Mouse (Mus musculus): ENCODE results near the gene Ccnk.

Gene Ccnk

DNA sequence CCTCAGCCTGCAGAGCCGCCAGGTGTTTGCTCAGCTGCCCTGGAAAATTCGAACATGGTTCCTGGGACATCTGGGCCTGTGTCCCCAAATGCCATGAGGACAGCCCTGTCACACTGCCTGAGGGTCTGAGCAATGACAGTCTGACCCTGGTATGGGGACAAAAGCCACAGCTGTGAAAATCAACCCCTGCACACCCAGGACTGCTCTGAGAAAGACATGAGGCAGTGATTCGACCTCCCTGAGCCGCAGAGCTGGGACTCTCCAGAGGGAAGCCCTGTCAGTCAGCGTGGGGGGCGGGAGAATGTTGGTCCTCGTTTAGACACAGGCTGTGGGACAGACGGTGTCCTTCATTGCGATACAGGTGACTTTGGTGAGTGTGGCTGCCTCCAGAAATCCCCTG lies 66.2 kb downstream of the Ccnk start:
- DNase-seq (ENCODE audit: low spot score in 2 of 2): no peak

DNA sequence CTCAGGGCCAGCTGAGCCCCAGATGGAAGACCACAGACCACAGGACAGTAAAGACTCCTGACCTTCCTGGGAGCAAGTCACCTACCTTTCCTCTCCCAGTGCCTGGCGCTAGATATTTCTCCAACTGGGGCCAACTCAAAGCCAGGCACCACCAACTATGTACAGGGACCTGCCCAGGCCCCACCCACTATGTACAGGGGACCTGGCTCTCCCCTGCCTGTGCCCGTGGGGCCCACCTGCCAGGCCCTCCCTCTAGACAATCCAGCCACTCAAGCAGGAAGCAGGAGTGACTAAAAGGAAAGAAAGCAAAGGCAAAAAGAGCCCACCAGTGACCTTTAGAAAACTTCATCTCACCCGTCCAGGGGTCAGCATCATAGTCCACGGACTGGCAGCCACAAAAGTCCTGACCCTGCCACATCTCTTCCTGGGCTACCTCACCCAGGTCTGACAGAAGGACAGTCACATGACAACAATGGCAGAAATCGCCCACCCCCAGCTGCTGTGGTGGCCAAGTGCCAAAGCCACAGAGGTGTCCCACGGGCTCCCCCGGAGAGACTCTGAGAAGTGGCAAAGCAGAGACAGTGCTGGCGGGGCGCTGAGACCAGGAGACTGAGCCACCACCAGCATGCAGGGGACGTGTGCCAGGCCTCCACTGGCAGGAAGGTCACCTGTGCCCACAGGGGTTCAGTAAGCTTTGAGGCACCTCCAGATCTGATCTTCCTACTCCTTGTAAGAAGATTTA lies 67.6 kb downstream of the Ccnk start:
- no peak for DNase-seq (ENCODE audit: low spot score in 2 of 2)

DNA sequence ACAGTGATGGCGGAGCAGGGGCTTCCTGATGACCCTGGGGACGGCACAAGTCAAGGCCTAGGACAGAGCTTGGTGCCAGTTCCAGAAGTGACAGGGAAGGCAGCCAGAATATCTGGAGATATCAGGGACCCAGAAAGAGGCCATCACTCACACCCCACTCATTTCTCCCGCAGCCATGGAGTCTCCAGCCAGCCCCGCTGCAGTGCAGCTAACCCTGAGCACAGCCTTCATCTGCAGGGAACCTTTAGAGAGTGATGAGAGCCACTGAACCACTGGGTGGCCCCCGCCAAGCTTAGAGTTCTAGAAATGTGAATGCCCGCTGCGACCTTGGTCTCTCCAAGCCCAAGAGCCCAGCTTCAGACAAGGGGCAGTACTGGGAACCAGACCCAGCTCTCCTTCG lies 69.6 kb downstream of the Ccnk start:
- DNase-seq (ENCODE audit: low spot score in 2 of 2): no peak

DNA sequence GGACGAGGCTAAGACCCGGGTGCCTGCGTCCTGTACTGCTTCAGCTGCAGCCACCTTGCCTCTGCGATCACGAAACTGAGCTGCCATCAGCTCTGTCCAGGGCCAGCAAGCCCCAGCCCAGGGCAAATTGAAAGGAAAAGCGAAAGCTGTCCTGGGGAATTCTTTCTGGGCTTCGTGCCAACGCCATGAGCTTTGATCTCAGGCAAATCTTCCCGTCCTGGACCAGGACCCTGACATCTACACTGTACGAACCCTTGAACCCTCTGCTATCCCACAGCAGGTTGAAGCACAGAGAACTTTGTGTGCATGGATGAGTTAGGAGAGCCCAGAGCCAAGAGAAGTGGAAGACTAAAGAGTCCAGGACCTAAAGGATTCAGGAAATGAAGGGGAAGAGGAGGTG lies 70.1 kb downstream of the Ccnk start:
- DNase-seq (ENCODE audit: low spot score in 2 of 2): no peak

DNA sequence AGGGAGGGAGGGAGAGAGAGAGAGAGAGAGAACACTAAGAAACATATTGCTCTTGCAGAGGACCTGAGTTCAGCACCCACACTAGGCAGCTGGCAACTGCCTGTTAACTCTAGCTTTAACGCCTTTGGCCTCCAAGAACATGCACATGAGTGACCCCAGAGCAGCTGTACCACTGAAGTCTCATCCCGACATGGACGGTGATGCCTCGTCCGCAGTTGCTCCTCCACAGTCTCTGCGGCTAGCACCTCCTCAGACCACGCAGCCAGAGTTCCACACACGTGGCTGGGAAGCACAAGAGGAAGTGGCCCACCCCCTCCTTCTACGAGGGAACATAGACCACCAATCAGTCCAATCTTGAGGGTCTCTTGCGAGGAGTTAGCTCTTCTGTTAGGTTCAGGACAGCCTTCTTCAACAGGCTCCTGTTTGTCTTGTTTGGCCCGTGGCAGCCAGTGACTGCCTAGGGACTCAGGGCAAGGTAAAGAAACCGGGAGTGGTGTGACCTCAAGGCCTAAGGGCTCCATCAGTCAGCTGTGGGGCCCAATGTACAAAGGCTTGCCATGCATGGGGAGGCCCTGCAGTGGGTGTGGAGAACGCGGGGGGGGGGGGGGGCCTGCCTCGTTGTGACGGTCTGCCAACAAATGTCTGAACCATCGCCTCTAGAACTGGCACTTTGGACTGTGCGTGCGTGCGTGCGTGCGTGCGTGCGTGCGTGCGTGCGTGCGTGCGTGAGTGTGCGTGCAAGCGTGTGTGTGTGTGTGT lies 71.8 kb downstream of the Ccnk start:
- DNase-seq (ENCODE audit: low spot score in 2 of 2): no peak

DNA sequence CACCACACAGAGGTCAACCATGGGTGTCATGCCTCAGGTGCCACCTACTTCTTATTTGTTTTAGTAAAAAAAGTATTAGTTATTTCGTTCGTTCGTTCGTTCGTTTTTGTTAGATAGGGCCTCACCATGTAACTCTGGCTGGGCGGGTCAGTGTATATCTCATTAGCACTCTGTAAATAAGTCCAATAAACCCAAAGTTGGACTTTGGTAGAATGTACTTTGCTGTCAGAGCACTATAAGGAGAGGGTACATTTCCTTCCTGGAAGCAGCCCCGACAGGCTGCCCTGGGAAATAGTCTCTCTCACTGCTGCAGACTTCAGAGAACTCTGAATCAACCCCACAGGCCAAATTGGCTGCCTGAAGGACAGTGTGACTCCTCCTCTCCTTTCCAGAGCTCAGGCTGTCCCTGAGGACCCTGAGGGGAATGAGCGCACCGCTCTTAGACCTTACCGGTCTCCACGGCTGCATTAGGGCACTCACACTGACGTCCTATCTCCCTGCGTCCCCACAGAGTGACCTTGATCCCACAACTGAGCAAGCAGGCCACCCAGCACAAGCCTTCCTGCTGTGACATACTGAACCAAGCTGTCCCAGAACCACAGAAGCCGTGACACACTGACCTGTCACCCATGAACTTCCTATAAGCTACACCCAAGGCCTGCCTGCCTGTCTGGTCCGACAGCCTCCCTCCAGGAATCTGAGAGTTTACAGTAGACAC lies 72.6 kb downstream of the Ccnk start:
- no peak for DNase-seq (ENCODE audit: low spot score in 2 of 2)
